32 mouse cellular contexts compared by ENCODE assay signal in the genomic region with DNA sequence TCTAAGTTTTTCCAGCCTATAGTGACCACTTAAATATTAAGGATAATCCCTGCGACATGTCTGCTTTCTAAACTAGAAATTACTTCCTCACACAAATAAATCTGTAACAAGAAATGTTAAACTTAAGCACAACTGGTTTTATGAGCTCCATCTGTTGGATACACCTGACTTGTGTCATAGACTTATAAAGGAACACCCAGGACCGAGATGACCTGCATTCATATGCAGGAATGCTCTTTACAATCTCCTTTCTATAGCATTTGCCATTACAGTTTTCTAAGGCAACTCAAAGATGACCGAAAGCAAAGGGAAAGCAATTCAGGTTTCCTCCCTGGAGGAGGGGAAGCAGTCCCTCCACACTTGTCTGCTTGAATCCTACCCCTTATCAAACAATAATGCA. TPM values are rescaled to one million over a fixed set of nuclear protein-coding genes. Genes with fewer than 3 reads are reported as not detected.
DNase-seq lines count a peak whose midpoint lies in the region; ATAC-seq and TF ChIP-seq lines count a peak whose summit lies in the region.
"Had no signal": no experiment of that assay in that cellular context is flagged by ENCODE, and none has a peak within 500 bp of the region (broad histone marks: within the 10 kb centered on the region; RNA-seq: fewer than 3 reads in every experiment).

No protein-coding gene starts in this region.

- H3K4me3 ChIP-seq in heart, embryonic 13.5 days = no peak overlapping the region
- no peak overlapping the region for H3K4me3 ChIP-seq in ES-Bruce4 (ENCODE audit: low read depth, low read length)
- no peak overlapping the region for H3K4me3 ChIP-seq in intestine, embryonic 16.5 days (ENCODE audit: low read length)
- H3K4me3 ChIP-seq: embryonic facial prominence, embryonic 10.5 days; embryonic facial prominence, embryonic 13.5 days; erythroblast, embryonic 14.5 days; forebrain, embryonic 12.5 days; forebrain, embryonic 15.5 days; heart, embryonic 10.5 days; hindbrain, embryonic 12.5 days; hindbrain, embryonic 15.5 days had no signal

- DNase-seq in heart, adult 18-20 months = no peak
- DNase-seq in R1 (ENCODE audit: low read depth, low spot score) = peak; percentile 55
- no peak for DNase-seq in spleen, postnatal 14 days (ENCODE audit: low spot score in 2 of 2)
- DNase-seq in spleen, adult 18-20 months = no peak
- DNase-seq: adrenal gland, adult 2 months; adrenal gland, postnatal 14 days; cerebellum, adult 11 months; cerebellum, adult 8-10 months; cerebellum, postnatal 10 days; cerebellum, postnatal 36 days; embryo, embryonic 11 days; gastrocnemius, postnatal 36 days had no signal

- peaks cover 48% of the 10 kb centered on the region for H3K4me1 ChIP-seq in heart, embryonic 13.5 days
- peaks cover 2% of the 10 kb centered on the region for H3K4me1 ChIP-seq in ES-Bruce4 (ENCODE audit: control insufficient read depth, insufficient read depth, low read length)
- peaks cover 29% of the 10 kb centered on the region for H3K4me1 ChIP-seq in intestine, embryonic 16.5 days (ENCODE audit: control insufficient read depth, insufficient read depth, low read length)

- TF ChIP-seq POLR2A in ES-Bruce4 (IDR thresholded peaks at IDR 0.05; ENCODE audit: insufficient read depth, low read length) = no peak

- 83% methylated on average over 3 of the region's 3 CpGs for WGBS in heart, embryonic 13.5 days
- WGBS in intestine, embryonic 16.5 days = 69% methylated on average over 3 of the region's 3 CpGs

- TF ChIP-seq CTCF in ES-Bruce4 (IDR thresholded peaks at IDR 0.05; ENCODE audit: low read depth, low read length) = no peak

- no peaks in the 10 kb centered on the region for H3K27me3 ChIP-seq in heart, embryonic 13.5 days (replicated peaks)
- H3K27me3 ChIP-seq in ES-Bruce4 (ENCODE audit: control insufficient read depth, insufficient read depth, low read length, poor library complexity, severe bottlenecking) = no peaks in the 10 kb centered on the region
- no peaks in the 10 kb centered on the region for H3K27me3 ChIP-seq in intestine, embryonic 16.5 days (replicated peaks; ENCODE audit: control insufficient read depth, insufficient read depth, low read length)
- H3K27me3 ChIP-seq: embryonic facial prominence, embryonic 13.5 days; forebrain, embryonic 12.5 days; forebrain, embryonic 15.5 days; hindbrain, embryonic 12.5 days; hindbrain, embryonic 15.5 days had no signal

- ATAC-seq in heart, embryonic 13.5 days (ENCODE audit: extremely low read depth, insufficient number of reproducible peaks, low FRiP score, low TSS enrichment) = no peak
- no peak for ATAC-seq in intestine, embryonic 16.5 days
- no peak for ATAC-seq in frontal cortex, adult (ENCODE audit: low TSS enrichment)
- ATAC-seq: forebrain, embryonic 15.5 days had no signal

- peaks cover 55% of the 10 kb centered on the region for H3K36me3 ChIP-seq in heart, embryonic 13.5 days
- H3K36me3 ChIP-seq in ES-Bruce4 (ENCODE audit: control insufficient read depth, insufficient read depth, low read length, poor library complexity, severe bottlenecking) = peaks cover 72% of the 10 kb centered on the region
- 0 out of 2 replicates have a peak, but pooled peaks cover 10% of the 10 kb centered on the region for H3K36me3 ChIP-seq in intestine, embryonic 16.5 days (ENCODE audit: control insufficient read depth, insufficient read depth, low read length)

- H3K27ac ChIP-seq in heart, embryonic 13.5 days (replicated peaks) = no peak overlapping the region
- H3K27ac ChIP-seq in ES-Bruce4 (ENCODE audit: insufficient read depth, low read length) = peak overlapping the region; percentile 28; the same call in 1 of the 2 replicates
- 0 out of 2 replicates have a peak overlapping the region, but pooled peaks have one; percentile 1 for H3K27ac ChIP-seq in intestine, embryonic 16.5 days (ENCODE audit: low read length)
- H3K27ac ChIP-seq: embryonic facial prominence, embryonic 10.5 days; embryonic facial prominence, embryonic 13.5 days; forebrain, embryonic 12.5 days; forebrain, embryonic 15.5 days; heart, embryonic 10.5 days; hindbrain, embryonic 12.5 days; hindbrain, embryonic 15.5 days had no signal

- H3K4me2 ChIP-seq in heart, embryonic 13.5 days = peak overlapping the region; percentile 6; the same call in 1 of the 2 replicates
- no peak overlapping the region for H3K4me2 ChIP-seq in intestine, embryonic 16.5 days (ENCODE audit: low read depth, low read length)
- H3K4me2 ChIP-seq: embryonic facial prominence, embryonic 13.5 days; forebrain, embryonic 12.5 days; forebrain, embryonic 15.5 days; hindbrain, embryonic 12.5 days; hindbrain, embryonic 15.5 days had no signal

- no peak overlapping the region for H3K9ac ChIP-seq in heart, embryonic 13.5 days
- peak overlapping the region; percentile 58 for H3K9ac ChIP-seq in ES-Bruce4 (ENCODE audit: low read depth, poor library complexity, severe bottlenecking)
- no peak overlapping the region for H3K9ac ChIP-seq in intestine, embryonic 16.5 days (ENCODE audit: low read depth, low read length)
- H3K9ac ChIP-seq: embryonic facial prominence, embryonic 13.5 days; forebrain, embryonic 12.5 days; forebrain, embryonic 15.5 days; hindbrain, embryonic 12.5 days; hindbrain, embryonic 15.5 days had no signal

- no peaks in the 10 kb centered on the region for H3K9me3 ChIP-seq in heart, embryonic 13.5 days
- no peaks in the 10 kb centered on the region for H3K9me3 ChIP-seq in ES-Bruce4 (replicated peaks; ENCODE audit: control insufficient read depth, insufficient read depth, low read length, poor library complexity, severe bottlenecking)
- H3K9me3 ChIP-seq in intestine, embryonic 16.5 days (ENCODE audit: control insufficient read depth, low read length) = no peaks in the 10 kb centered on the region
- H3K9me3 ChIP-seq: embryonic facial prominence, embryonic 10.5 days; embryonic facial prominence, embryonic 13.5 days; forebrain, embryonic 12.5 days; forebrain, embryonic 15.5 days; heart, embryonic 10.5 days; hindbrain, embryonic 12.5 days; hindbrain, embryonic 15.5 days had no signal

- TF ChIP-seq EP300 in ES-Bruce4 (IDR thresholded peaks at IDR 0.05; ENCODE audit: insufficient read depth, low read depth, low read length) = no peak

RNA-seq across cellular contexts. Expression of gene Fbxl3, which starts 6.1 kb away (rescaled TPM):
- 18.0 and 18.8 TPM in 2 replicates for polyA plus RNA-seq in heart, embryonic 13.5 days (2015; fragmentation: Nextera tagmentation; extraction: Ambion mirVana)
- total RNA-seq in heart, adult 18-20 months (2021) = 10 to 100 TPM; 58.2 to 61.1 TPM
- 79.9 and 89.9 TPM in 2 replicates for polyA plus RNA-seq in ES-Bruce4 (2011; ENCODE audit: insufficient read depth, insufficient read length, low read depth, missing spikeins)
- polyA plus RNA-seq in intestine, embryonic 16.5 days (2015; fragmentation: Nextera tagmentation; extraction: Ambion mirVana) = 19.0 and 19.4 TPM in 2 replicates

RNA-seq across cellular contexts. Expression of gene Cln5, which starts 23.2 kb away (rescaled TPM):
- 24.6 and 29.4 TPM in 2 replicates for polyA plus RNA-seq in heart, embryonic 13.5 days (2015; fragmentation: Nextera tagmentation; extraction: Ambion mirVana)
- 10 to 100 TPM; 20.0 to 21.3 TPM for total RNA-seq in heart, adult 18-20 months (2021)
- polyA plus RNA-seq in ES-Bruce4 (2011; ENCODE audit: insufficient read depth, insufficient read length, low read depth, missing spikeins) = 36.3 and 38.7 TPM in 2 replicates
- polyA plus RNA-seq in intestine, embryonic 16.5 days (2015; fragmentation: Nextera tagmentation; extraction: Ambion mirVana) = 27.2 and 28.3 TPM in 2 replicates

RNA-seq across cellular contexts. Expression of gene Acod1, which starts 46.5 kb away (rescaled TPM):
- 0.13 TPM in 1 of 2 replicates, not detected in the other for polyA plus RNA-seq in heart, embryonic 13.5 days (2015; fragmentation: Nextera tagmentation; extraction: Ambion mirVana)
- total RNA-seq in heart, adult 18-20 months (2021) = not detected
- not detected in 2 replicates for polyA plus RNA-seq in ES-Bruce4 (2011; ENCODE audit: insufficient read depth, insufficient read length, low read depth, missing spikeins)
- polyA plus RNA-seq in intestine, embryonic 16.5 days (2015; fragmentation: Nextera tagmentation; extraction: Ambion mirVana) = 0.05 TPM in 1 of 2 replicates, not detected in the other
- total RNA-seq: adrenal gland, adult 2 months; adrenal gland, postnatal 14 days; adrenal gland, postnatal 4 days; ES-E14; gastrocnemius, adult 8-10 months; gastrocnemius, postnatal 36 days; heart, postnatal 25 days had no signal
- polyA plus RNA-seq: C2C12; embryonic facial prominence, embryonic 10.5 days; embryonic facial prominence, embryonic 13.5 days; erythroblast, embryonic 14.5 days; forebrain, embryonic 15.5 days; heart, embryonic 14.5 days; heart, postnatal 0 days; hindbrain, embryonic 12.5 days; hindbrain, embryonic 15.5 days; intestine, embryonic 14.5 days had no signal
